Mouse (Mus musculus) lung, adult 18-20 months (tissue): ENCODE measurements around the gene Dkk3.

Experiments
- DNase-seq, 2 experiments: peaks; one replicate each; pipeline ENCODE4 v3.0.0; 2022; ENCODE audit warnings: mixed read lengths in 2 of 2

The Dkk3 gene

DNA sequence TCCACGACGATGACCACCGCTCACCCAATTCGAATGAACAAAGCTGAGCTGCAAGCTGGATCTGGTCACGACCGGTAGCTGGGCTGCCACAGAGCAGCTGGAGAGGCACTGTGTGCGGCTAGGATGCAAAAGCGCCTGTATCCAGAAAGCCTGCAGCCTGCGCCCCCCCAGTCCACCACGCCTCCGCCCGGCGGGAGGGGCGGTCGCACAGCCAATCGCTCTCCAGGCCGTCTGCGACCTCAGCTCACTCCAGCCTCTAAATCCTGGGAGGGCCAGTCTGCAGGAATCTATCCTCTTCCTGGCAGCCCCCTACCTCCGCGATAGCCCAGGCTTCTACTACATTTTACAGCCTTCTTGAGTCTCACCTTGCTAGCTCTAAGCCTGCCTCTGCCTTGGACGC lies at the start of gene Dkk3:
TSS of gene Dkk3 (minus strand) at position 116 of the 400 bp plus-strand sequence.
- DNase-seq: no peak

DNA sequence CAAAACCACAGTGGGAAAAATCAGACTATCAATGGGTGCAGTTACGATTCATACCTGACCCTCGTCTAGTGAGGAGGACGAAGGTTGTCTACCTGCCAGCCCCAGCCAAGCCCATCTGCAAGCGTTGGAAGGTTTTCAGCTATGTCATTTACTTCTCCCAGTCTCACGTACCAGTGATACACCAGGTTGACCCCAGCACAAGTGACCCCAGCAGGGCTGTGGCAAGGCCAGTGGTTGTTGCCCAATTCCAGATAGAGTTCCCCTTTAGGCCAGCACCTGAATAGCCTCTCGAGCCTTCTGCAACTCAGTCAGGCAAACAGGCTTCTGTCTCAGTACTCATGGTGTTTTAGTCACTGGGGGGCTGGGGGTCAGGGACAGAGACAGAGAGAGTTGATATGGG lies 48.9 kb upstream of the Dkk3 start:
- no peak for DNase-seq

DNA sequence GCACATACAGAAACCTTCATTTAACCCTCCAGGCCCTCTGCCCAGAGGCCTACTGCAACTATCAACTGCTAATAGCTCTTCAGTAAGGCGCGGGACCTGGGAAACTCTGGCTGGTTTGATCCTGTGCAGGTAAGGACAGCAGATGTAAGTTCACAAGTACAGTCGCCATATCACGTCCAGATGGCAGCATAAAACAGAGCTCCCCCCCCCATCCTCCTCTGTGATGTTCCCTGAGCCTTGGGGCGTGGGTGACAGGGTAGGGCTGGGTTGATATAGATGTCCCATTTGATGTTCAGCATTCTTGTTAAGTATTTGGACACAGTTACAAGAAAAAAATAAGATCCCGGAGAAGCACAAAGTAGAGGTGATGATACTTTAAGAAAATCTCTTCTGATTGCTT lies 46.7 kb upstream of the Dkk3 start:
- DNase-seq: no peak

DNA sequence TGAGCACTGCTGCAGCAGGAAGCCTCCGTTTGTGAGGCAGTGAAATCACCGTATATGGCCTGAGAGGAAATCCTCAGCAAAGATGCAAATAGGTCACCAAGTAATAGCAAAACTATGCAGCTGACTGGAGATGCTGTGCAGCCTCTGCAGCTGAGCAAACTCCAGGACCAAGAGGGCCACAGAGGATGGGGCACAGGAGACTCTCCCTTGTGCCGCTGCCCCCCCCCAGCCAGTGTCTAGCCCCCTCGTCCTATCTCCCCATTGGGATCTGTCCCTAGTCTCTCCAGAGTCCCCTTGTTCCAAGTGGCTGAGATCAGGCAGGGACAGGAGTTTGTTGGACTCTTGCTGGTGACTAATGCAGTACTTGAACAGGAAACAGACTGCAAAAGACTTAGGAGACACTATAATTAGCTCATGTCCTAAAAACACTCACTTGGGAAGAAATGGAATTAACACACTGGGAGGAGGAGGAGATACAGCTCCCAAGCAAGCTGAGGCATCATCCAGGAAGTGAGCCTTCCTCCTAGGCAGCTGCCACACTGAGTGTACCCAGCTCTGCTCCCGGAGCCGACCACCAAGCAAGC lies 45.6 kb upstream of the Dkk3 start:
- no peak for DNase-seq

DNA sequence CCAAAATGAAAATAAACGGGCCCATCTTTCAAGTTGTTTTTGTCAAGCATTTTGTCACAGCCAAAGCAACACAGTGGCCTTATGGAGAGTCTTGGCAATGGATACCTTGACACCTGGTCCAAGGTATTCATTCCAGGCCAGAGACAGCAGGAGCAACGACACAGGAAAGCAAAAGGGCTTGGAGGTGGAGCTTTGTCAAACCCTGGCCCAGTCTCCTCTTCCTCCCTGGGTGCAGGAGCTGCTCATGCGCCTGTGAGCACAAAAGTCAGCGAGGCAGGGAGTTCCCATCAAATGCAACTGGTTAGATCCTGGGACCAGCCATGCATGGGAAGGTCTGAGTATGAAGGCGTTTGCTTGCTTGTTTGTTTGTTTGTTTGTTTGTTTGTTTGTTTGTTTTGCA lies 45.1 kb upstream of the Dkk3 start:
- no peak for DNase-seq

DNA sequence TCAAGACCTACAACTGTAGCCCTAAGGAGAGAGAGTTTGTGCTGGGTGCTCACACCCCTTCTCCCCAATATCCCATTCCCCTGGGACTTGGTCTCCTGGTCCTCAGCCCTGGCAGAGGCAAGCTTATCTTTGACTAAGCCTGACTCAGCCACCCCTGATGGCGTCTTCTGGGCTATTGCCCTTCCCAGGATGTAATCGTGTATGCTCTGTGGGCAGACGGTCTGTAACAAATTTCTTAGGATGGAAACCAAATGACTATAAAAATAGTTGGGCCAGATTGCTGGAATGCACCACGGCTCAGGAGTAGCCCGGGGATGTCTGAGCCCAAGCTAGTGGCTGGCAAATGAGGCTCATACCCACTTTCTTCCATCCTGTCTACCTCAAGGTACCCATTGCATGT lies 44.0 kb upstream of the Dkk3 start:
- no peak for DNase-seq

DNA sequence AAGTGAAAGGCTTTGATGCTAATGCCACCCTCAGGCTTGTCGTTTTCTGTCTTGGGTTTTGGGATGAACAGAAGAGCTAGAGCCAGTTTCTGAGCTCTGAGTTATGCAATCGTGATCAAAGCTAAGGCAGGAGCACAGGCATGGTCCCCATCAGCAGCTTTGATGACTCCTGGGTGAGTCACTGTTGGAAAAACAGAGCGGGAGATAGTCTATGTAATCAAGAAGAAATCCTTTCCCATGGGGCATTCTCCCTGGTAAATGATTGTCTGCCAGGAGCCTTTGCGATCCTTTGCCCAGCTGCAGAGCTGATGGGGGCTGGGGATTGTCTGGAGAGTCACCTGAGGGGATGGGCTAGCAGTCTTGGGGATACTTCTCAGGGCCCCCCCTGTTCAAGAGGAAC lies 43.3 kb upstream of the Dkk3 start:
- DNase-seq: no peak

DNA sequence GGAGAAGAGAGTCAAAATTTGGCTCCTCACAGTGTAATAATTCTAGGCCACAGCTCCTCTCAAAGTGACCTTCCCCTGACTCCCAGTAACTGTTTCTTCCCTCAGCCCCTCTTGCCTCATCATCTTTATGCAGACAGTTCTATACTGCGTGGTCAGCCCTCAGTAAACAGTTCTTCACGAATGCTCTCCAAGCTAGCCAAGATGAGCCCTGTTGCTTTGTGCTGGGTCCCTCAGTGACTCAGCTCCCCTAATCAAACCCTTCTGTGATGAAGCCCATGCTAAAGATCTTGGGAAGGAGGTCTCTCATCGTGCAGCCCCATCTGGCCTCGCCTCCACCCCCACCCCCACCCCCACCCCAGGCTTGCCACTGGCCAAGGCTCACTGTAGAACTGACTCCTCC lies 41.9 kb upstream of the Dkk3 start:
- DNase-seq: no peak

DNA sequence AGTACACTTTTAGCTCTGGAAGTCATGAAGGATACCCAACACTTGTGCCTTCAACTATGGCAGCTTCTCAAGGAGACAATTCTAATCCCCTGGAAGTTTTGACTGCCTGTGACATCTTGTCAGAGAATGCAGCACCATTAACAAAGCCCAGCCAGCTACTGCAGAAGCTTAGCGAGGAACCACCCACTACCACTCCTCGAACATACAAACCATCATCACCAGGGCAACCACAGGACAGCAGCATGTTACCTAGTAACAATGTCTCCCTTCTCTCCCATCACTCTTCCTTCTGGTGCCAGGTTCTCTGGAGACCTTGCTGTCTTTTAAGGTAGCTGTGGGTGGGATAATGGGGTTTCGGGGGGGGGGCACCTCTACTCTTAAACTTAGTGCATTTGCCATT lies 40.5 kb upstream of the Dkk3 start:
- DNase-seq: no peak

DNA sequence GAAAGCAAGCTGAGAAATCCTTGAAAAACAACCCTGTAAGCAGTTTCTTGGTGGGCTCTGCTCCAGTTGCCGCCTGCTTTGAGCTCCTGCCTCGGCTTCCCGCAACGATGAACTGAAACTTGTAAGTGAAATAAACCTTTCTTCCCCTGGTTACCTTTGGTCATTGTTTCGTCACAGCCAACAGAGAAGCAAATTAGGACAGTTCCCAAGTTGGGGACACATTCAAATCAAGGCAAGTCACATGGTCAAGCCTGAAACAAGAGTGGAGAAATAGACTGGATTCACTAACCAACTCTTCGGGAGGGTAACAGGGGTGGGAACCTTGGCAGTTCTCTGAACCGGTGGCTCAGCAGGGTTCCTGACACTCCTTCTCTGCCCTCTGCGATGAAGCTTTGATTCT lies 38.6 kb upstream of the Dkk3 start:
- DNase-seq: no peak

DNA sequence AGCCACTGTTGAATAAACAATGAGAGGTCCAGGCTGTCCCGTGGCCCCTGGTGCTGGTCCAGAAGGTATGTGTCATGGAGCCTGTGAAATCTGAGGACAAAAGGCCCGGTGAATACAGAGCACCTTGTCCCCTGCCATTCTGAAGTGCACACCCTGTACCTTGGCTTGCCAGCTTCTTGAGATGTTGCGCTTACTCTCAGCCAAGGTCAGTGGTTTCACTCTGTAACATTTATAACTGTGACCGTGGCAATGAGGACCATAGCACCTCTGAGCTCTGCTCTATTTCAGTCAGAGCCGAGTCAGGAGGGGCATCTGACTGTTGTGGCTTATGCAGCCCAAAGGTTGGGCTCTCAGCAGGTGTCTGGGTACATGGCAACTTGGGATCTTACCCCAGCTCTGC lies 35.4 kb upstream of the Dkk3 start:
- DNase-seq: no peak

DNA sequence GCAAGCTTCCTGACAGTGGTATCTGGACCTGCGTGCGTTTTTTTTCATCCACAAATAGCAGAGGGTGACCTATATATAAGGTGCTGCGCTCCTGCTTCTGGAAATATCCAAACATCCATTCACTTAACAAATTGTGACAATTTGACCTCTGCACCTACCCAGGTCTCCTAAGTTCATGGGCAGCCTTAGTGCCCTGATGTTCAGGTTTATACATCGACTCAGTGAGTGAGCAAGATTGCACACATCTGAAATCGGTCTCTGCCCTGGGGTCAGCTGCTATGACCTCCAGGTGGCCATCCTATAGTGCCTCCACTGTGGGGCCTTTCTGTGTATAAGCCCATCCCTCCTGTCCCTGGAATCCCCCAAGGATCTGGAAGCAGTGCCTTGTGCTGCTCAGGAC lies 33.9 kb upstream of the Dkk3 start:
- DNase-seq: no peak

DNA sequence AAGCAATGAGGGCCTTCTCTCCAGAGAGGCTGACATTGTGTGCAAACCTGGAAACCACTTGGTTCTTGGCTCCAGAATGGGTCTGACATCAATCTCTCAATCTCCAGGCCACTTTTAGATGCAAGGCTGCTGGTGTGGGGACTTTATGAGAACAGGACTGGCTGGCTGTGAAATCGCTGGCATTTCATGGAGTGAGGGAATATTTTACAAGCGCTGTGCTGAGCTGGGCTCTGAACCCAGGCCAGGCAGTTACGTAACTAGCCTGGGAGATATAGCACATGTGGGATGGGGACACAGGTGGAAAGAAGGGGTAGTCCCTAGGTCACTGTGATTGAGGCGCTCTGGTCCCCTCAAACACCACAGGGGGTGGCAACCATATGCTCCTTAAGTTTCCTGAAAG lies 33.4 kb upstream of the Dkk3 start:
- peak in 1 of 2 experiments; percentile 24 for DNase-seq

DNA sequence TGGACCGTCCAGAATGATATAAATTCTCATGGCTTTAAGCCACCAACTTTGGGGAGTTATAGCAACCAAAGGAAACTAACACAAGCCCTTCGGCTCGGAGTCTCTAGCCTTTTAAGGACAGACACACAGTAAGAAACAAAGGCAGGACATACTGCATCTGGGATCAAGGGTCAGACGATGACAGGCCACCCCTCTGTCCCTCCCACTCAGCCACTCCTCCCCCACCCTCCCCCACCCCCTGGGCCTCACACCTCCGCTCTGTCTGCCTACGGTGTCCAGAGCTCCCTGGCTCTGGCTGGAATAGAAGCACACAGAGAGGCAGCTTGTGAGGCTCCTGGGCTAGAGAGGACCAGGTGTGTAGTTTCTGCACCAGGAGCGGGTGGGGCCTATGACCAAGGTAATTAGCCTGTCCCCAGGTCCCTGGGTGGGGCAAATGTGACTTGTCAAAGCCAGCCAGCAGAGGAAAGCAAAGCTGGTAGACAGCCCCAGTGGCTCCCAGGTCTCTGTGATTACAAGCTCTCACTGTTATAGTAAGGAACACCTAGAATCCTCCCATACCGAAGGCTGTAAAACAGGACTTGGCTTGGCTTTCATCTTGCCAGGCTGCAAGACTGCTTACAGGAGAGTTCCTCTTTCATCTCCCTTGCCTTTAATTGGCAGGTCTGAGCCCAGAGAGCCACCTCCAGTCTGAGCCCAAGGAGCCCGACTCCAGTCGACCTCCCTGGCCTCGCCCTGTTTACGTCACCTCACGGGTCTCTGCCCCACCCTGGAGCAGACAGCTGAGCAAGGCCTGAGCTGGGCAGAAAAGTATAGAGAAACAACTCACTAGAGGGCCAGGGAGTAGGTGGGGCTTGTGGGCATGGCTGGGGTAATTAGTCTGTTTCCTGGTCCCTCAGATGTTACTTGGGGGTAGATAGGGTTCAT lies 28.9 kb upstream of the Dkk3 start:
- DNase-seq: no peak

DNA sequence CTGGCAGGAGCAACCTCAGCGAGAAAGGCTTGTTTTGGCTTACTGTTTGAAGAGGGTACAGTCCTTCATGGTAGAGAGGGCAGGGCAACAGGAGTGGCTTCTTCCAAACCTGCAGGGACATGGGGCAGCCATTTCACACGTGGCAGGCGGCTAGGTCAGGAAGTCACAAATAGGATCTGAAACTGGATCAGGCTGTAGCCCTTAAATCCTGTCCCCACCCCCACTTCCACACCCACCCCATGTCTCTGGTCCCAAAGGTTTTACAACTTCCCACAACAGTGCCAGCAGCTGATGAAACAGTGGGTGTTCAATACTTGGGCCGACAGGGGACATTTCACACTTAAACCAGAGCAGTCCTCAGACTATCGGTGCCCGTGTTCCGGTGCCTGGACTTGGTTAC lies 28.0 kb upstream of the Dkk3 start:
- no peak for DNase-seq

DNA sequence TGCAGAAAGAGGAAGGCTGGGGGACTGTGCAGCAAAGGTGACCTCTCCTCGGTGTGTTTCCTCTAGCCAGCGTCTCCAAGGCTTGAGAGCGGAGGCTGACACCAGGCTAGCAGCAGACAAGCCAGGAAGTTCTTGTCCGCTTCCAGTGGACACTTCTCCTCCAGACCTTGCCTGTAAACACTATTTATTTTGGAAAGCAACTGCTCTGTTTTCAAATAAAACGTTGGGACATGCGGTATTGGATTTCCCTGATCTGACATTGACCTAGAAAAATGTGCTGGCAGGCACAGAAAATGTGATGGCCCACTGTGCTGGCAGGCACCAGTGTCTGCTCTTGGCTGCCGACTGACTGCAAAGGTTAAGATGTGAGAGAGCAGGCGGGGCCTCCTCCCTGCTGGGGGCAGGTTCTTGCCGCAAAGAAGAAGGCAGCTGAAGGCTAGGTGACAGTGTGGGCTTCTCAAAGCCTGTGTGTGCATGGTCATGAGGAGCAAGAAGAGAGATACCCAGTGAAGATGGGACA lies 26.4 kb upstream of the Dkk3 start:
- peak in 1 of 2 experiments; percentile 38 for DNase-seq

DNA sequence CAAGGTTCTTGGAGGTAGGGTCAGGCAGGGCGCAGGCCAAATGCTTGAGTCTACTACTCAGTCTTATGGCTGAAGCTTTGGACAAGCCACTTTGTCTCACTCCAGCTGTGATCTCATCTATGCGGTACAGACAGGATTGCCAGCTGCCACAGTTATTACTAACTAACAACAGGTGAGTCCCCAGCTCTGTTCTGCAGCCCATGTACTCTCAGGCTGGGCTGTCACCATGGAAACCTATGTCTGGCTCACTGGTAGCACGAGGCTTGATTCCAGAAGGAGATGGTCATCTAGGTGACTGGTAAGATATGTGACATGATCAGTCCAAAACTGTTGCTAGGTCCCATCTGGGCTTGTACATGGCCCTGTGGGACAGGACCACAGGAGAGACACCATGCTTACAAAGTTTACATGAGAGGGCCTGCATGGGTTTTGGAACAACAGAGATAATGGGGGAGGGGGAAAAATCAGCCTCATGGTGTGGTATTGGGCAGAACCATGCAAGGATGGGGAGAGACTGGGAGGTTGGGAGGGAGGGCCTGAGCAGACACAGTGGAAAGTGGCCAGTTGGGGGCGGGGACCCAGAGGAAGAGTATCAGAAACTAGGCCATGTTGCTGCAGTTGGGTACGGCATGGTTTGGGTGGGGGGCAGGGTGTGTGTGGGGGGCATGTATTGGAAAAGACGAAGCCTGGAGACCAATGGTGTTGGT lies 25.8 kb upstream of the Dkk3 start:
- no peak for DNase-seq

DNA sequence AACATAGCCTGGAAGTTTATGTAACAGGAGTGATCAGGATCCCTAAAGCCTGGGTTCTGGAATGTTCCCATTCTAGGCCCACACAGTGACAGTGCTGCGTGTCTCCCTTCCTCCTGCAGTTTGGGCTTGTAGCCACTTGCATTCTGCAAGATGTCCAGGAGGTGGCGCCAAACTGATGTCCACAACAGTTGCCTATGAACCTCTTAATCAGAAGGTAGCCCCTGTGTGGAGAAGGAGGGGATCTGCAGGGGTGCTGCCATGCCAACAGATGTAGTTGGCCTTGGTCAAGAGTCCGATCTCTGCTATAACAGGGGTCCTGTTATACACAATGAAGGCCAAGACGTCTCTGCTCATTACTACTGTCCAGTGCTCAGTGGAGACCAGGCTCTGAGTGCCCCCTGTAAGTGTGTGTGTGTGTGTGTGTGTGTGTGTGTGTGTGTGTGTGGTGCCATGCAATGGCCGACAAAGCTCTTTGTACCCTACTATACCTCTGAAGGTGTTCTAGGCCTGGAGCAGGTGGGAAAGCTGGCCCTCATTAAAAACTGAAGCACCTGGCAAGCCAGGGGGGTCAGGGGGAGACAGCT lies 24.5 kb upstream of the Dkk3 start:
- DNase-seq: peak; percentile 83 to 88

DNA sequence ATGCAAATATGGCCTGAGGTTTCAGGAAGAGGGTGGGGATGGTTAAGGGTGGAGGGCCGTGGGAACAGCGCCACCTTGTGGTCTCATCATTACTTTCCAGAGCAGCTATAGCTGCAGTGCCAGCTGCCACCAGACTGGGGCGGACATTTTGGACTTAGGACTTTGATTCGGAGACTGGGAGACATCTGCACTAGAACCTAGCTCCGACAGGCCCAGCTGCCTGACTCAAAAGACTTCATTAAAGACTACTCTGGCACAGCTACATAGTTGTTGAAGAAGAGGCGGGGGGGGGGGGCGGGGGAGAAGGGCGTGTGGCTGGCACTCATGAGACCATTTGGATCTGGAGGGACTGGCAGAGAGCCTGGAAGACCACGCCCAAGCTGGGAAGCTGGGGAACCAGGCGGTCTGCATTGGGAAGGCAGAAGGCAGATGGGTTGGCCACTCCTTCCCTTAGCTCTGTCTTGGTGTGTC lies 21.4 kb upstream of the Dkk3 start:
- DNase-seq: peak; percentile 79 to 83

DNA sequence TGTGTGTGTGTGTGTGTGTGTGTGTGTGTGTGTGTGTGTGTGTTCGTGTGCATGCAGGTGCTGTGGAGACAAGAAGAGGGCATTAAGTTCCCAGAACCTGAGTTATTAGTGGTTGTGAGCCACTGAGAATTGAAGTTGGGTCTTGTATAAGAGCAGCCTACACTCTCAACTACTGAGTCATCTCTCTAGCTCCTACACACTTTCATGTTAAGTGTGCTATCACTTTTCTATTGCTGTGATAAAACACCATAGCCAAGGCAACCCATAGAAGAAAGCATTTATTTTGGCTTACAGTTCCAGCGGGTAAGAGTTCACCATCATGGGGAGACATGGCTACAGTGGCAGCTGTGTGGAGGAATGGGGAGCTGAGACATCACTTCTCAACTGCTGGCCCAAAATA lies 17.8 kb upstream of the Dkk3 start:
- DNase-seq: no peak

DNA sequence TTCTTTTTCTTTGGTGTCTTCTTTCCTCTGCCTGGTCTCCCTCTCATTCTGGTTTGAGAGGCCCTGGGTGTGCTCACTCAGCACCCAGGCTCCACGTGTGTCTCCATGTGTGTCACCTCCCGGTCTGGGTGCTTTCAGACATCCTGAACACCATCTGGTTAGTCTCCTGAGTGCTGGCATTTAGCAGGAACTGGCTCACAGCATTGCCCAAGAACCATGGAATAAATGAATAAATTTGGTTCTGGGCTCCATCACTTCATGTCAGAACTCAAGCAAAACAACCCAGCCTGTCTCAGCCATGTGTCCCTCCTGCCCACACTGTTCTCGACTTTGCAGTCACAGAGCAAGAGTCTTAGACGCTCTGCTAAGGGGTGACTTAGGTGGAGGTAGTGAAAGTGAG lies 13.8 kb upstream of the Dkk3 start:
- DNase-seq: no peak

DNA sequence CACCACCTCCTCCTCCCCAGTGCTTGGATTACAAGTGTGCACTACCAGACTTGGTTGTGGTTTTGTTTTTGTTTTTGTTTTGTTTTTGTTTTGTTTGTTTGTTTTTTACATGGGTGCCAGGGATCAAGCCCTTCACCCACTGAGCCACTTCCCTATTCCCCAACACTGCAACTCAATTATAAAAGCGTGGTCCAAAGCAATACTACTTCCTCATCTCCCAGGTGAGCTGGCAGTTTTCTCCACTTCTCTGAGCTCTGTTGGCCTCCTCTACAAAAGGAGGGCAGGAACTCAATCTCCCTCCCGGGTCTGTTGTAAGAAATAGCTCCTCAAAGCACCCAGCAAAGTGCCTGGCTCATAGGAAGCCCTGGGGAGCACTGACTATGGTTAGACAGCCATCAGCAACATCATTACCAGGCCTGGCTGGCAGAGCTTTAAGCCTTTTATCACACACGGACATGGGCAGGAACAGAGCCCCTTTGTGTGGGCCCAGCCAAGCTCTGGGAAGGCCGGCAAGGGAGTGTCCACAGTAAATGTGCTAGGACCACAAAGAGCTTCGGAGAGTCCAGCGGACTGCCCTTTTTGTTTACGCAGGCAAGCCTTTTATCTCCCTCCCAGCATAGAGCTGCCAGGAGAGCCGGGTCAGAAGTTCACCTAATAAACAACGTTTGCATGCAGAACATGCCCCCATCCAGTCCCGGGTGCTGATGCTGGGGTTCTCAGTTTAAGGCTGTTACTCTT lies 11.3 kb upstream of the Dkk3 start:
- peak; percentile 24 to 36 for DNase-seq
